Mouse (Mus musculus): ENCODE data around the gene Tnrc6b. TPM values are rescaled to one million over a fixed set of nuclear protein-coding genes. Genes with fewer than 3 reads are reported as not detected.

Gene Tnrc6b
- total and polyA plus RNA-seq, 2 experiments: 7.3 to 18.2 TPM

DNA sequence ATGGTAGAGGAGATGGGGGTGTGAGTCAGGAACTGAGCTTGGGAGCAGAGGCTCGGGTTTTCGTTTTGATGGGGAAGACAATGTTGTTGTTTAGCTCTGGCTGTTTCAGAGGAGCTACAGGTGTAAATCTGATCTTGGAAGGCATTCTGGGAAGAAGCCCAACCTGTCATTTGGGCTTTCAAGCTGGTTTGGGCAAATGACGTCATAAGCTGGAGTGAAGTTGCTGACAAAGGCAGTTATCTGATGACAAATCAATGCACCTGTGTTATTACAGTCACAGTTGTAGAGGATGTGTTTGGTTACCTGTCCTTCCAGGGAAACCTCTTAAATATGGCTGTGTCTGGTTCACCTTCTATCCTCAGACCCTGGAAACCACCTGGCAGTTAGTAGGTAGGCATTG, 125.1 kb downstream of the Tnrc6b start:
- WGBS: 52% methylated on average over 3 of the region's 3 CpGs
- Histone ChIP-seq H3K27ac (replicated peaks; ENCODE audit: insufficient read depth, low read depth, low read length) (no peak overlapping the region), H3K9ac (ENCODE audit: low read depth, low read length) (no peak overlapping the region), H3K4me1 (ENCODE audit: control insufficient read depth, insufficient read depth, low read length) (peaks cover 7% of the 10 kb centered on the region), H3K36me3 (ENCODE audit: control insufficient read depth, insufficient read depth, low read length) (no peaks in the 10 kb centered on the region), H3K27me3 (ENCODE audit: control insufficient read depth, insufficient read depth, low read length) (no peaks in the 10 kb centered on the region), H3K4me3 (ENCODE audit: insufficient read depth, low read depth, low read length) (no peak overlapping the region), H3K79me2 (ENCODE audit: control insufficient read depth, insufficient read depth, low read length) (peaks cover 62% of the 10 kb centered on the region)
- DNase-seq (ENCODE audit: extremely low read depth, low read depth, low spot score): peak; percentile 69
- TF ChIP-seq CTCF (IDR thresholded peaks at IDR 0.05; ENCODE audit: low read depth, low read length) (no peak), POLR2A (IDR thresholded peaks at IDR 0.05; ENCODE audit: extremely low read depth, insufficient read depth, low read length) (no peak)

DNA sequence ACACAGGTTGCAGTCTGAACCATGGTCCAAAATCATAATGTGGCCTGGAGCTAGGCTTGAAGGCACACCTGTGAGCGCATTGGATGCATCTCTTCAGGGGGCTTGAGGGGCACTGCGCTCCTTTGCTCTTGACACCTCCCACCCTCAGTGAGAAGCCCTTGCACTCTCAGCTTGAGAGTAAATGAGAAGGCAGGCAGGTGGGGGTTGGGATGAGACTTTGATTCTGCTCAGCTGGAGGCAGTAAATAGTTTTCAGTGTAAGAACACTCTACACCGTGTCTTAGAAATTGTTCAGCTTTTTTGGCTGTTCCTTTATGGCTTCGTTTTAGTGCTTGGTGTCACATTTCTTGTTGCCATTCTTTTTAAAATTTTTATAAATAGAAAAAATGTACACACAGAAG, 127.7 kb downstream of the Tnrc6b start:
- Histone ChIP-seq H3K4me3 (ENCODE audit: insufficient read depth, low read depth, low read length) (no peak overlapping the region), H3K9ac (ENCODE audit: low read depth, low read length) (no peak overlapping the region), H3K27ac (replicated peaks; ENCODE audit: insufficient read depth, low read depth, low read length) (no peak overlapping the region), H3K79me2 (ENCODE audit: control insufficient read depth, insufficient read depth, low read length) (peaks cover 61% of the 10 kb centered on the region), H3K4me1 (ENCODE audit: control insufficient read depth, insufficient read depth, low read length) (peaks cover 4% of the 10 kb centered on the region), H3K36me3 (ENCODE audit: control insufficient read depth, insufficient read depth, low read length) (no peaks in the 10 kb centered on the region), H3K27me3 (ENCODE audit: control insufficient read depth, insufficient read depth, low read length) (no peaks in the 10 kb centered on the region)
- 71% methylated on average over 4 of the region's 4 CpGs for WGBS
- no peak for TF ChIP-seq CTCF (IDR thresholded peaks at IDR 0.05; ENCODE audit: low read depth, low read length)
- no peak for TF ChIP-seq POLR2A (IDR thresholded peaks at IDR 0.05; ENCODE audit: extremely low read depth, insufficient read depth, low read length)
- no peak for DNase-seq (ENCODE audit: extremely low read depth, low read depth, low spot score)

- no peak for DNase-seq (ENCODE audit: extremely low read depth, low read depth, low spot score)
- 71% methylated on average over 9 of the region's 9 CpGs for WGBS
- Histone ChIP-seq H3K27ac (replicated peaks; ENCODE audit: insufficient read depth, low read depth, low read length) (no peak overlapping the region), H3K4me3 (ENCODE audit: insufficient read depth, low read depth, low read length) (no peak overlapping the region), H3K27me3 (ENCODE audit: control insufficient read depth, insufficient read depth, low read length) (no peaks in the 10 kb centered on the region), H3K4me1 (ENCODE audit: control insufficient read depth, insufficient read depth, low read length) (peaks cover 2% of the 10 kb centered on the region; the same call in 1 of the 2 replicates), H3K36me3 (ENCODE audit: control insufficient read depth, insufficient read depth, low read length) (no peaks in the 10 kb centered on the region), H3K9ac (ENCODE audit: low read depth, low read length) (no peak overlapping the region), H3K79me2 (ENCODE audit: control insufficient read depth, insufficient read depth, low read length) (peaks cover 57% of the 10 kb centered on the region)
- no peak for TF ChIP-seq CTCF (IDR thresholded peaks at IDR 0.05; ENCODE audit: low read depth, low read length)
- TF ChIP-seq POLR2A (IDR thresholded peaks at IDR 0.05; ENCODE audit: extremely low read depth, insufficient read depth, low read length): no peak
These were observed 128.7 kb downstream of the Tnrc6b start for GRCm38 (mm10) chr15:80839653-80840420.

GRCm38 (mm10) chr15:80844262-80844661, 133.1 kb downstream of the Tnrc6b start:
- no peak overlapping the region for H3K4me3 ChIP-seq (ENCODE audit: insufficient read depth, low read depth, low read length)
- TF ChIP-seq POLR2A (IDR thresholded peaks at IDR 0.05; ENCODE audit: extremely low read depth, insufficient read depth, low read length) (no peak), CTCF (IDR thresholded peaks at IDR 0.05; ENCODE audit: low read depth, low read length) (no peak)
- H3K27me3 ChIP-seq (ENCODE audit: control insufficient read depth, insufficient read depth, low read length): no peaks in the 10 kb centered on the region
- WGBS: 93% methylated on average over 1 of the region's 1 CpGs
- H3K27ac ChIP-seq (replicated peaks; ENCODE audit: insufficient read depth, low read depth, low read length): no peak overlapping the region
- no peak for DNase-seq (ENCODE audit: extremely low read depth, low read depth, low spot score)
- peaks cover 38% of the 10 kb centered on the region for H3K79me2 ChIP-seq (ENCODE audit: control insufficient read depth, insufficient read depth, low read length)
- H3K4me1 ChIP-seq (ENCODE audit: control insufficient read depth, insufficient read depth, low read length): no peaks in the 10 kb centered on the region; the same call in 1 of the 2 replicates
- H3K9ac ChIP-seq (ENCODE audit: low read depth, low read length): no peak overlapping the region
- H3K36me3 ChIP-seq (ENCODE audit: control insufficient read depth, insufficient read depth, low read length): peaks cover 4% of the 10 kb centered on the region; the same call in 1 of the 2 replicates

- DNase-seq (ENCODE audit: extremely low read depth, low read depth, low spot score): no peak
- TF ChIP-seq CTCF (IDR thresholded peaks at IDR 0.05; ENCODE audit: low read depth, low read length) (no peak), POLR2A (IDR thresholded peaks at IDR 0.05; ENCODE audit: extremely low read depth, insufficient read depth, low read length) (no peak)
- Histone ChIP-seq H3K4me3 (ENCODE audit: insufficient read depth, low read depth, low read length) (no peak overlapping the region), H3K27ac (replicated peaks; ENCODE audit: insufficient read depth, low read depth, low read length) (no peak overlapping the region), H3K79me2 (ENCODE audit: control insufficient read depth, insufficient read depth, low read length) (peaks cover 37% of the 10 kb centered on the region), H3K9ac (ENCODE audit: low read depth, low read length) (no peak overlapping the region), H3K36me3 (ENCODE audit: control insufficient read depth, insufficient read depth, low read length) (peaks cover 4% of the 10 kb centered on the region; the same call in 1 of the 2 replicates), H3K27me3 (ENCODE audit: control insufficient read depth, insufficient read depth, low read length) (no peaks in the 10 kb centered on the region), H3K4me1 (ENCODE audit: control insufficient read depth, insufficient read depth, low read length) (peaks cover 2% of the 10 kb centered on the region; the same call in 1 of the 2 replicates)
- WGBS: 89% methylated on average over 2 of the region's 2 CpGs
These were observed 133.8 kb downstream of the Tnrc6b start for GRCm38 (mm10) chr15:80844926-80845325.

DNA sequence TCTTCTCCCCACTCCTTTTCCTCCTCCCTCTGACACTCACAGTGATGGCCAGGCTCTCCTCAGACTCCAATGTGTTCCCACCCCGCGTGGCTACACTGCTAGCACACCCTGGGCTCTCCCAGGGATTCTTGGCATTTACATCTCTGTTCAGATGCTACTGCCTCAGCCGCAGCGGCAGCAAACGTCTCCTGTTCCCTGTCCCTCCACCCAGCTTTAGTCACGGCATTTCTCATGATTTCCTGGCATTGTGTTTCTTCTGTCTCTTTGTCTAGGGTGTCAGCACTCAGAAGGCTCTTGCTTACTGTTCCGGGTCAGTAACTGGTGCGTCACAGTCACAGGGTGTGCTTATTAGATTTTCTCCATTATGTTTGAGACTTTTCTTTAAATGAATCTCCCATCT, 138.9 kb downstream of the Tnrc6b start:
- no peaks in the 10 kb centered on the region for H3K27me3 ChIP-seq (ENCODE audit: control insufficient read depth, insufficient read depth, low read length)
- no peak overlapping the region for H3K27ac ChIP-seq (replicated peaks; ENCODE audit: insufficient read depth, low read depth, low read length)
- no peak overlapping the region for H3K9ac ChIP-seq (ENCODE audit: low read depth, low read length)
- no peak for DNase-seq (ENCODE audit: extremely low read depth, low read depth, low spot score)
- H3K4me3 ChIP-seq (ENCODE audit: insufficient read depth, low read depth, low read length): no peak overlapping the region
- TF ChIP-seq POLR2A (IDR thresholded peaks at IDR 0.05; ENCODE audit: extremely low read depth, insufficient read depth, low read length) (no peak), CTCF (IDR thresholded peaks at IDR 0.05; ENCODE audit: low read depth, low read length) (no peak)
- 0 out of 2 replicates have a peak, but pooled peaks cover 2% of the 10 kb centered on the region for H3K4me1 ChIP-seq (ENCODE audit: control insufficient read depth, insufficient read depth, low read length)
- H3K36me3 ChIP-seq (ENCODE audit: control insufficient read depth, insufficient read depth, low read length): peaks cover 4% of the 10 kb centered on the region; the same call in 1 of the 2 replicates
- WGBS: 71% methylated on average over 8 of the region's 8 CpGs
- H3K79me2 ChIP-seq (ENCODE audit: control insufficient read depth, insufficient read depth, low read length): peaks cover 44% of the 10 kb centered on the region; the same call in 1 of the 2 replicates
